Mouse (Mus musculus) right cerebral cortex, postnatal 10 days (tissue): ENCODE measurements at regions not wholly inside any gene's neighbourhood (a gene's known extent, or its start where the extent isn't known, plus 50 kb on each side); places are given as distances from the start of the nearest gene placed in this dataset.
A peak's percentile ranks its signal among the peaks of the same experiment; 100 is the strongest.
"Not testable (repeated sequence)": the region's sequence is repeated elsewhere in the genome, so short reads cannot be mapped to it uniquely, and the experiment has no call there.

Experiments
- DNase-seq, 2 experiments: peaks; one replicate each; pipeline ENCODE4 v3.0.0; 2021; ENCODE audit warnings: low spot score in 2 of 2

DNA sequence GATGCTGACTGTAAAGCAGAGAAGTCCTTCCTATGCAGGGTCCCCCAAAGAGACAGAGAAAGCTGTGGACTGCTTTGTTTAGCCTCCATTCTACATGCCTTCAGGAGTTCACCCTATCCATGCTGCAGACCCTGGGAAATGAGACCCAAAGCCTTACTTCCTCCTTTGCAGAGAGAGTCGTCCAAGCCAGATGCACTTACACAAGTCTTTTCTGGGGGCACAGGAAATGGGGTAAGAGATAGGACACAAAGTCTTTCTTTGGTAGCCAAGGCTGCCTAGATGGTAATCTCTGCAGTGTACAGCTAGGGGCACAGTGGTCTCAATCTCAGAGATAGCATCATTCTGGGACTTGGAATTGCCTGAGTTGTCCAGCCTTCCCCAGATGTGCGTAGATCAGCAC is 448.1 kb upstream of the Smim15 start:
- no peak for DNase-seq

GRCm38 (mm10) chr13:107588399-107589002 is 455.7 kb upstream of the Smim15 start:
- no peak for DNase-seq

- no peak for DNase-seq
These were observed 456.6 kb upstream of the Smim15 start for GRCm38 (mm10) chr13:107587678-107588077.

- DNase-seq: no peak
These were observed 458.3 kb upstream of the Smim15 start for GRCm38 (mm10) chr13:107585936-107586335.

- no peak for DNase-seq
These were observed 458.9 kb upstream of the Smim15 start for GRCm38 (mm10) chr13:107585353-107585752.

- DNase-seq: no peak
These were observed 465.3 kb upstream of the Smim15 start for GRCm38 (mm10) chr13:107578968-107579367.

DNA sequence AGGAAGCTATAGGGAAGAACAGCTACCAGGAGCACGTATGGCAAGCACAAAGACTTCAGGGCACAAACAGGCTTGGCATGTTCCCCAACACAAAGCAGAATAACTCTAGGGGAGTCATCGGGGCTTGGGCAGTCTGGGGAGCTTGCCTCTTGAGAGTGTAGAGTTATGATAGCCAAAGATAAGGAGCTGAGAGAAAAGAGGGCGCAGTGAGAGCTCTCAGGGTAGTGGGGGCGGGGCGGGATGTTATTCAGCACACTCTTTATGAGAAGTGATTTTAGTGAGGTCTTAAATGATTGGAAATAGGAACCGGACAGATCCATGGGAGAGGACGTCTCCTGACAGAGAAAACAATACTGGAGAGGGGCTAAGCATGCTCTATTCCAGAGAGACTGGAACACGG is 466.4 kb upstream of the Smim15 start:
- no peak for DNase-seq

- no peak for DNase-seq
These were observed 467.0 kb upstream of the Smim15 start for GRCm38 (mm10) chr13:107577272-107577671.

- DNase-seq: no peak
These were observed 467.5 kb upstream of the Smim15 start for GRCm38 (mm10) chr13:107576701-107577100.

DNA sequence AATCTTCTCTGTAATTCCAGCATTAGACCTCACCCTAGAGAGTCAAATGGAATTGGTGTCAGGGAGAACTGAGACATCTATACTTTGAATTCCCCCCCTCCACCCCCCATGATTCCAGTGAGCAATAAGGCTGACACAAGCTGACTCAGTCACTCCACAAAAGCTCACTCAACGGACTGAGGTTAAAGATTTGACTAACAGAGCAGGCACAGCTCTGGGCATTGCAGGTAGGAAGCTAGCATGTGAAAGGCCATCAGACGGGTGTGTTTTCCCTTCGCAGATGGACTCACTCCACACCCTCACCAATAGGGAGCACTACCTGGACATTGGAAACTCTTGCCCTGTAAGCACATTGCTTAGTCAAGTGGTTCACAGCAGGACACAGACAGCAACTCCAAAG is 469.2 kb upstream of the Smim15 start:
- no peak for DNase-seq

- peak; percentile 44 to 45 for DNase-seq
These were observed 470.5 kb upstream of the Smim15 start for GRCm38 (mm10) chr13:107573499-107574355.

DNA sequence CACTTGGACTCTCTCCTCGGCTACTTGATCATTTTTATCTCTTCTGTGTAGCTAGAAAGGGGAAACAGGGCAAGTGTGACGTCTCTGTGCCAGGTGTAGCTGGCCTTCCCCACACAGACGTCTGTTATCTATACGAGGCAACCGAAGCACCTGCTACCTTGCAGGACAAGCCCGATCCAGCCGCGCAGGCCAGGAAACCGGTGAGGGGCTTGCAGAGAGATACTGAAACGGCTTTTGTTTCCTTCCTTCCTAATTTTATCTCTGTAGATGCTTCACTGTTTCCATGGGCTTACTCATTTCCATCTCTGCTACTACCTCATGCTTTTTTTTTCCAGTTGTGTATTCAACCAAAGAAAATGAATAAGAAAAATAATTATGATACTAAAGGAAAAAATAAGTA is 472.7 kb upstream of the Smim15 start:
- no peak for DNase-seq

GRCm38 (mm10) chr13:107569477-107569876 is 474.8 kb upstream of the Smim15 start:
- no peak for DNase-seq

DNA sequence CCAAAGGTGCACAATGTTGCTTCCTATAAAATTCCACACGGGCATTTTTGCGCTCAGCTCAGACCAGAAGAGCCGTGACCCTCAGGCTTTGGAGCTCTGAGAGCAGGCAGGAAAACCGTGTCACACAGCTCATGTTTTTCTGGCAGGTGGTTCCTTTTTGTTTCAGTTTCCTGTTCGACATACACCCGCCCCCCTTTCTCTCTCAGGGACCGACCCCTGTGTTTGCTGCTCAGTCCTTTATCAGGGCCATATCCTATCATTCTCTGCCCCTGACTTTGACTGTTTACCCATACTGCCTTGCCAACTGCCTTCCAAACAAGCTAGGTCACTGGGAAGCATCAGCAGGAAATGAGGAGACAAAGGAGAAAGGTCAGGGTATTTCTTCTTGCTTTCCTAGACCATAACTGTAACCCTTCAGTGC is 475.5 kb upstream of the Smim15 start:
- no peak for DNase-seq

DNA sequence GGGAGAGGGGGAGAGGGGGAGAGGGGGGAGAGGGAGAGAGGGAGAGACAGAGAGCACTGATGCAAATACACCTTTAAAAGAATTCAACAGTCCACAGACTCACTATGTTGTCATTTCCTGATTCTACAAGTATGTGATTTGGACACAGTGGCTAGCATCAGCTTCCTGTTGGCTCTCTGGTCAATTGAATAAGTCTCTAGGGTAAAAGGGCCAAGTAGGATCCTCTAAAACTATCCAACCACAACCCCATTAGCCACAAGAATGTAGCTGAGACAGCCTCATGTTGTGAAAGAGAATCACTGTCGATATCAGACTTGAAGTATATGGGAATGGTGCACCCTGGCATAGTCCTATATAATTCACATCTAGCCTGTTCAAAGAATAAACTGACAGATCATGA is 481.8 kb upstream of the Smim15 start:
- no peak for DNase-seq

- no peak for DNase-seq
These were observed 482.7 kb upstream of the Smim15 start for GRCm38 (mm10) chr13:107561529-107561928.

GRCm38 (mm10) chr13:107555958-107556357 is 488.3 kb upstream of the Smim15 start:
- no peak for DNase-seq

- no peak for DNase-seq
These were observed 490.2 kb upstream of the Smim15 start for GRCm38 (mm10) chr13:107554091-107554490.

GRCm38 (mm10) chr13:107552165-107552564 is 492.1 kb upstream of the Smim15 start:
- no peak for DNase-seq

DNA sequence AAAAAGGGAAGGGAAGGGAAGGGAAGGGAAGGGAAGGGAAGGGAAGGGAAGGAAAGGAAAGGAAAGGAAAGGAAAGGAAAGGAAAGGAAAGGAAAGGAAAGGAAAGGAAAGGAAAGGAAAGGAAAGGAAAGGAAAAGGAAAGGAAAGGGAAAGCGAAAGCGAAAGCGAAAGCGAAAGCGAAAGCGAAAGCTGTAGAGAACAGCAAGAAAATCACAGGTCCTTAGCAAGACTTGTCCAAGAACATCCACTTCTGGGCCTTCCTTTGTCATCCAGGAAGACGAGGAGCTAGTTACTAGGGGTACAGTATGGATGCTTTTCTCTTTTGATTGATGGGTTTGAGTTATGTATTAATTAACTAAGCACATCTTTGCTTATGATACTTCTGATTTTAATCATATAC is 494.3 kb upstream of the Smim15 start:
- not testable (repeated sequence) for DNase-seq

GRCm38 (mm10) chr13:107547073-107547472 is 497.2 kb upstream of the Smim15 start:
- peak; percentile 66 to 87 for DNase-seq

DNA sequence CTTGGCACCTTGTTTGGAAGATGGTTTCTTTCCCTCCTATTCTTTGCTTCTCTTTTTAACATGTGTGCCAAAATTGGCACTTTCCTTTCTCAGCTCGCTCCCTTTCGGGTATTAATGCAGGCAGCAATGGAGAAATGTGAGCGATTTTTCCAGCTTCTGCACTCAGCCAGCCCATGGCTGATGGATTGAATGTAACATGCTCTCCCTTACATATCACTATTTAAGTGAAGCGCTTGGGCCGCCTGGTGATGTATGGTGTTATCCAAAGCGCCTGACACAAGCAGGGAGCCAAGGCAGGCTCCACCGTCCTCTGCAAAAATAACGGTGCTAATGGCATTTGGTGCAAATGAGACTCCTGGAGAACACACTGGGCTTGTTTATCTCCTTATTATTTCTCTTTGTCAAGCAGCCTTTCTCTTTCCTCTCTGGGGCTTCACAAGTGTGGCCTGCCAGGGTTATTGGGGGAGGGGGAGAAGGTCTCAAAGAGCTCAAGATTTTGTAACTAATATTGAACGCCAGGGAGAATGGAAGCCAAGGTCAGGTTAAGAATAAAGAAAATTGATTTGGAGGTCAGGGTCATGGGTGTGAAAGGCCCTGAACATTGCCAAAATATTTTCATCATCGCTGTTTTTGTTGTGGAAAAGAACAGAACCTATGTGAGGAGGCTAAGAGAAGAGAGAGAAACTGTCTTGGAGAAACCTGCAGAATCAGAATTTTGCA is 497.9 kb upstream of the Smim15 start:
- peak; percentile 40 to 42 for DNase-seq

GRCm38 (mm10) chr13:107541635-107541955 is 502.7 kb upstream of the Smim15 start:
- DNase-seq: peak; percentile 62
